Mouse (Mus musculus) gastrocnemius, postnatal 25 days (tissue): ENCODE measurements at regions not wholly inside any gene's neighbourhood (a gene's known extent, or its start where the extent isn't known, plus 50 kb on each side); places are given as distances from the start of the nearest gene placed in this dataset.

Experiments used
- DNase-seq: peaks from one replicate; pipeline ENCODE4 v3.0.0; 2022

DNA sequence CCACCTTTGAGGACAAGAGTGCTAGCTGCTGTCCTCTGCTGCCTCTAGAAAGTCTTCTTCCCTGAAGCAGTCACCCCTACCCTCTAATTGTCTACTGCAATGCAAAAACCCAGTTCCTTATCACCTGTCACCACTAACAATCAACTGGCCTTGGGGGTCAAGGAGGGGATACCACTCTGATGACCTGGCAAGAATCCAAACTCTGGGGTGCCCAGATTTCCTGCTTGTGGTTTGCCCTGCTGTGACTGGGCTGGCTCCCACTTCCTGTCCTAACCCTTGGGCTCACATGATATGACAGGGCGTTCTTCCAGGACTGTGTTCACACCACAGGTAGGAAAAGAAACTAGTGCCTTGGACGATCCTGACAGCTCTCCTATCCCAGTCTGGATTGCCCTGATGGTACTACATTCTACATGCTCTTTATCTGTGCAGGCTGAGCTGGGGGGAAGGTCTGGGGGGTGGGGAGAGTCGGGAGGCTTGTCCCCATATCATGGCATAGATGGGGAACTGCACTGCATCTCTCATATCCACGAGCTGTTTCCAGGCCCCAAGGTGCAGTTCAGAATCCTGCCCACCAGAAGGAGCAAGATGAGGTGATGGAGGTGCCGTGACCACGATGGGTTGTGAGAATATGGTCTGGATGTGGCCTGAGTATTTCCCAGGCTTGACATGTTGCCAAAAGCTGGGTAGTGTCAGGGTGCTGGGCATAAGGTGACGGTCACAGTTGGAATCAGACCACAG, 81.0 kb downstream of the Maf start:
- DNase-seq, result no peak

DNA sequence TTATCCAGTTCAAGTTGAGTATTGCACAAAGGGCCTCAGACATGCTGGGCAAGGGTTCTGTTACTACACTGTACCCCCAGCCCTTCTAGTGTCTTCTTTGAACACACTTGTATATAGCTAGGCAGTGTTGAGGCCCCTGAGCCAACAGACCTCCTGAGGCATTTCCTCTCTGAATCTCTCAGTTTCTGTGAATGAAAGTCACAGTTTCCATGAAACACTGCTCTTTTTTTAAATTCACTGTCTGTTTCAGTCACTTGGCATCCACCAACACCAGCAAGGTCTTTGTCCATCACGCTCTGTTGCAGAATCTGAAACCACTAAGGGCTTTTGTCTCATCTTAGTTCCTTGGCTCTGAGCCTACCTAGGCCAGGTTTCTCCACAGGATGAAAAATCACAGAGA, 82.5 kb downstream of the Maf start:
- DNase-seq, result no peak

- peak; percentile 26 for DNase-seq
Observed at GRCm38 (mm10) chr8:115618049-115618760, 89.4 kb downstream of the Maf start.

GRCm38 (mm10) chr8:115616871-115617605, 90.6 kb downstream of the Maf start:
- peak; percentile 67 for DNase-seq

- peak; percentile 32 for DNase-seq
Observed at GRCm38 (mm10) chr8:115613946-115614584, 93.5 kb downstream of the Maf start.

GRCm38 (mm10) chr8:115612119-115612518, 95.5 kb downstream of the Maf start:
- no peak for DNase-seq

- no peak for DNase-seq
Observed at GRCm38 (mm10) chr8:115599771-115600170, 107.8 kb downstream of the Maf start.

DNA sequence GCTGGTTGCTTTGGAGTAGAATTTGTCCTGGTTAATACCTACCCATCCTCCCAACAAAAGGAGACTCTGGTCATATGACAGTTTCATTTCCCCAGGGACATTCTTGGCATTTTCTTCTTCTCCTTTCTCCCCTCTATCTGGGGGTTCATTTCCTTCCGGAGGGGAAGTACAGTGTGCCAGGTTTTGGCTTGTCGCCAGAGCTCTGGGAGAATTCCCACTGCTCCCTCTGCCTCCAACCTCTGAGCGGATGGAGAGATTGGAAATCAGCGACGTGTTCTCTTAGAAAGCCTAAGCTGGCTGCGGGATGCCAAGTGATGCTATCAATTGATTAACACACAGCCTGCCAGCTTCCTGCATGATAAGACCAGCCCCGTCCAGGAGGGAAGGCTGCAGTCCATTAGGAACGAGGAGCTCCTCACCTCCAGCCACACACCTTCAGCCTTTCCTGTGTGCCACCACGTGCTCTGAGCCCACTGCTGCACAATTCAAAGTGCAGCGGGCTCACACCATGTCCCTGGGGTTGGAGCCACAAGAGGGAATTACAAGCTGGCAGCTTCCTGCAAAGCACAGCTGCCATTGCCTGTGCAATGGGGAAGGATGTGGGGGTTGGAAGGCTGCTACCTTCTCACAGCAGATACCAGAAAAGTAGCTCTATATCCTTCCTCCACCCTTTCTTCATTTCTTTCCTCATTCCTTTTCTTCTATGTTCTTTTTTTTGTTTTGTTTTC, 110.2 kb downstream of the Maf start:
- peak; percentile 15 for DNase-seq

DNA sequence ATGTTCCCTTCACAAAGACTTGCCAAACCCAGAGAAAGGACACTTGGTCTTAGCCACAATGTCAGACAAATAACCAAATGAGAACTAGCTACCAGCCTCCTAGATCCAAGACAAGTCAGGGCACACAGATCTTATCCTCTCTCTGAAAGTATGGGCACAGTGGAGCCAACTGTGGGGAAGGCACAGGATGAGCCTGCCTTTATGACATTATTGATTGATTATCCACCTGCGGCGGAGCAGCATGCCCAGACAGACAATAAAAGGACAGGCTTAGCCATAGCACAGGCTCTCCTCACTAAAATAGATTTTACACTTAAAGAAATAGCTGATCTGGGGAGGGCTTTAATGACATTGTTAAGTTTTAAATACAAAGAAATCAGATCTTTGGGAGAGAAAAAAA, 117.9 kb downstream of the Maf start:
- DNase-seq, result no peak

DNA sequence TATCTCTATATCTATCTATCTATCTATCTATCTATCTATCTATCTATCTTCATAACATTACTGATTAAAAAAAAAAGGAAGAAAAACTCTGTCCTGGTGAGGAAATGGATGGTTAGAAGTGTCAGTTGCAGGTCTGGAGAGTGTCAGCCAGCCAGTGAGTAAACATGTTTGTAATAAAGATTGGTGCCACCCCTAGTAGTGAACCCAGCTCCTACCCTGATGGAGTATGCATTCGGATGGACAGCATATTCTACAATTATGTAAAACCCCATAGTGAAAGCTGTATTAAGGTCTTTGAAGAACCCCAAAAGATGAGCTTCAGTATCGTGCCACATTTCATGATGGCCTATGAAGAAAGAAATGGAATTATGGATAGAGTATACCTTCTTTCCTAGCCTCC, 118.5 kb downstream of the Maf start:
- DNase-seq, result no peak

DNA sequence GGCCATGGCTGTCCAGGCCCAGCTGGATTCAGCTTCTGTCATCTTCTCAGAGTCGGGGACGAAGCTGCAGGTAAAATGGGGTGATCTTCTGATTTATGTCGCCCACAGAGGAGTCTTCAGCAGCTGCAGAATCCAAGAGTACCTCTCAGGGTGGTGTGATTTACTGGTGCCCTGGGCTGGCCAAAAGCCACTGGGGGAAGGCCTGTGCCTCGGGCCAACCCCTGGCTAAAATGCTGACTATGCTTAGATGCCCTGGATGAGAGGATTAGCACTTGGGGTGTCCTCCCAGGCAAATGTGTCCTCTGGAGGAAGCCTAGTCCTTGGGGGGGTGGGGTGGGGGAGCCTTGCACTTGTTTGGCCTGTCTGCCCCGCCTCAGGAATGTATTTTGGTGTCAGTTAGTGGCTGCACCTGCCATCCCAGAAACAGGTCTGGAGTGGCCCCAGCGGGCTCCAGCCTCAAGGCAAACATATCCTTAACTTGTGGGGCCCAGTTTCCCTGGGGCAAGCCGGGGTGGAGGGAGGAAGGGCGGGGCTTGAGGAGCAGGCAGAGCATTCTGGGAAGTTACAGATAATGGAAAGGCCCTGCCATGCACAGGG, 123.2 kb downstream of the Maf start:
- DNase-seq, result peak; percentile 88

GRCm38 (mm10) chr8:115583221-115583620, 124.4 kb downstream of the Maf start:
- DNase-seq, result no peak

DNA sequence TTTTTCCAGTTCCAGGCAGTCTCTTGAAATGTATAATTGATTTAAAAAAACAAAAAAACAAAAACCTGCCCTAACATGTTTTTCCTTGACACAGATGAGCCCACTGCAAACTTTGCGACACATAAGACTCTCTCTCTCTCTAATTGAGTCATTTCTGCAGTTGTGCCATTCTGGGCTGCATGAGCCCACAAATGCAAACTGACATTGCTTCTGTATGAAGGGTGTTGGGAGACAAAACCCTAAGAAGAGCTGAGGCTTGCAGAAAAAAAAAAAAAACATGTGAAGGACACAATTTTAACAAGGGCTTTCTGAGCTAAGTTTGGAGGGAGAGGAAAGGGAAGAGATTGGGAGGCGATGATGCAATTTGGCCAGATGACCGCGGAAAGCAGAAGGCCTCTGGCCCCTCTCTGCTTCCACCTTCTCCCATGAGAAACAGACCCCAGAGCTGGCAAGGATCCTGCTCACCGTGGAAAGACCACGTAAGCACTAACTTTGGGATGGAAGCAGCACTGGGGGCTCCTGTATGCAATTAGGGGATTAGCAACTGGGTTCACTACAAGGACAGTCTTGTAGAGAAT, 125.6 kb downstream of the Maf start:
- no peak for DNase-seq

- no peak for DNase-seq
Observed at GRCm38 (mm10) chr8:115568394-115568793, 139.2 kb downstream of the Maf start.

GRCm38 (mm10) chr8:115565768-115566167, 141.8 kb downstream of the Maf start:
- DNase-seq, result no peak

DNA sequence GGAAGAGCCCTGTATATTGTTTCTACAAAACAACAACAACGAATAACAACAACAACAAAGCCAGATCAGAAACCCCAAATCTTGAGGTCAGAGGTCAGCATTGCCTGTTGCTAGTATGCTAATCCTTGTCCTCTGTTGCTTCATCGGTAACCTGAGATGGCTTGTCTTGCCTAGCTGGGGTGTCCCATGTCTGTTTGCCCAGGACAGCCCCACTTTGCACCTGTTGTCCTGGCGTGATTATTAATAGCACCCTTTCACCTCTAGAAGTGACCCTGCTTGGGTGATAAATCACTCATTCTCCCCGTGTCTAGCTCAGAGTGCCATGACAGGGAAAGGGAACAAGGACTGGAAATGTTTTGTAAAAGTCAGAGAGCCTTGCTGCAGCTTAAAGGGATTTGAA, 145.2 kb downstream of the Maf start:
- peak; percentile 68 for DNase-seq

GRCm38 (mm10) chr8:115560985-115561916, 146.3 kb downstream of the Maf start:
- DNase-seq, result no peak

DNA sequence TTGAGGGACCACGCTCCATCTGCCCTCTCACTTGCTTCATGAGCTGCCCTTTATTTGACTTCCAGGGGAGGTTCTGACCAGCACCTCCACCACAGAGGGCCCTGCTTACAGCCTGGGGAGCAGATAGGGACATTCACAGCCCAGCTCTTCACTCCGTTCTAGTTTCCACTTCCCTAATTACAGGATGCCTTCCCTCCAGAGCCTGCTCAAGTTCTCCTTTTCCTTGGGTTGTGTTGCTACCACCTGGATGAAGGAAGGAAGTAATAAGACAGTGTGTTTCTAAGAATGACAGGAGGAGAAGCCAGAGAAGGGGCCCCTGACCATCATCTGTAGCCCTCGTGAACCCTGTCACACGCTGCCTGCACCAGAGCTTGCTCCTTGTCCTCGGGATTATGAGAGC, 152.1 kb downstream of the Maf start:
- no peak for DNase-seq

GRCm38 (mm10) chr8:115554185-115554584, 153.4 kb downstream of the Maf start:
- no peak for DNase-seq

DNA sequence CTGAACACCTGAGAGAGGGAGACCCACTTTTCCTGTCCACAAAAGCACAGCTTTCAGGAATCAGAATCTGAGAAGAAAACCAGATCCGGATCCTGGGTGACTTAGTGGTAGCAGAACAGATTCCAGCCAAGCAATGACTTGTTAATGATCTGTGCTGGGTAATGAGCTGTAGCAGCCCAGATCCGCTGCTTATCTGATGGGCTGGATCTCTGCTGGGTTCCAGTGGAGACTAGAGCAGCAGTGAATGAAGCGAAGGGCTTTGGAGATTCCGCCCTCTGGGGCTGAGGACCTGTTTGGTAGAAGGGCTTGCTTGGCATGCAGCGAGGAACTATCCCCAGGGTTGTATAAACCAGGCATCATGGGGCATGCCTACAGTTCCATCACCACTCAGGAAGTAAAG, 156.3 kb downstream of the Maf start:
- no peak for DNase-seq
